Mouse (Mus musculus) hindbrain, embryonic 11.5 days (tissue): ENCODE results near the gene Vmn2r98. TPM values are rescaled to one million over a fixed set of nuclear protein-coding genes. Genes with fewer than 3 reads are reported as not detected.
"Not testable (repeated sequence)": the region's sequence is repeated elsewhere in the genome, so short reads cannot be mapped to it uniquely, and the experiment has no call there.

Experiments used
- ATAC-seq: fragments of 200-750 bp; cut with Nextera tagmentation; 2 replicates; pipeline ENCODE4 v1.8.0; 2017; ENCODE audit warnings: mild to moderate bottlenecking, moderate TSS enrichment, moderate library complexity; ENCODE audit not compliant: low FRiP score
- DNase-seq: peaks from one replicate; pipeline ENCODE4 v3.0.0-alpha.2; 2015; ENCODE audit warnings: low spot score
- H3K27ac ChIP-seq: fragments of 300-500 bp; sonication (generic); 2 replicates; pipeline ENCODE4 v1.5.1; 2014; ENCODE audit warnings: mild to moderate bottlenecking, low read depth, low read length
- H3K27me3 ChIP-seq: fragments of 300-500 bp; sonication (generic); 2 replicates; pipeline ENCODE4 v1.6.1; 2014; ENCODE audit warnings: mild to moderate bottlenecking, low read length, moderate library complexity, mixed read lengths; ENCODE audit not compliant: control insufficient read depth, insufficient read depth
- H3K36me3 ChIP-seq: fragments of 300-500 bp; sonication (generic); 2 replicates; pipeline ENCODE4 v1.6.1; 2014; ENCODE audit warnings: mild to moderate bottlenecking, low read length, moderate library complexity, mixed read lengths; ENCODE audit not compliant: control insufficient read depth, insufficient read depth
- H3K4me1 ChIP-seq: fragments of 300-500 bp; sonication (generic); replicated peaks from 2 replicates; pipeline ENCODE4 v1.6.1; 2014; ENCODE audit warnings: low read length, mixed read lengths; ENCODE audit not compliant: control insufficient read depth, insufficient read depth
- H3K4me2 ChIP-seq: fragments of 300-500 bp; sonication (generic); replicated peaks from 2 replicates; pipeline ENCODE4 v1.6.1; 2014; ENCODE audit warnings: mild to moderate bottlenecking, low read depth, low read length
- H3K4me3 ChIP-seq: fragments of 300-500 bp; sonication (generic); 2 replicates; pipeline ENCODE4 v1.5.1; 2014; ENCODE audit warnings: low read depth, low read length
- H3K9ac ChIP-seq: fragments of 300-500 bp; sonication (generic); 2 replicates; pipeline ENCODE4 v1.6.1; 2014; ENCODE audit warnings: low read depth, low read length
- H3K9me3 ChIP-seq: fragments of 300-500 bp; sonication (generic); 2 replicates; pipeline ENCODE4 v1.6.1; 2016; ENCODE audit warnings: low read length; ENCODE audit not compliant: control insufficient read depth
- WGBS: fragments of 180-500 bp; shearing (Covaris S2); extraction: QIAGEN DNeasy Blood & Tissue Kit; methylation state at CpG from one replicate; pipeline ENCODE4 v1.1.7; 2014; 5-methylcytosine and 5-hydroxymethylcytosine counted together
- polyA plus RNA-seq: library from polyadenylated mRNA; unstranded; fragments of >200 nt; fragmentation: Nextera tagmentation; extraction: Ambion mirVana; gene quantifications from 2 replicates; pipeline ENCODE4 v1.2.1, GENCODE M21; 2014

The Vmn2r98 gene
- not detected in 2 replicates for polyA plus RNA-seq

DNA sequence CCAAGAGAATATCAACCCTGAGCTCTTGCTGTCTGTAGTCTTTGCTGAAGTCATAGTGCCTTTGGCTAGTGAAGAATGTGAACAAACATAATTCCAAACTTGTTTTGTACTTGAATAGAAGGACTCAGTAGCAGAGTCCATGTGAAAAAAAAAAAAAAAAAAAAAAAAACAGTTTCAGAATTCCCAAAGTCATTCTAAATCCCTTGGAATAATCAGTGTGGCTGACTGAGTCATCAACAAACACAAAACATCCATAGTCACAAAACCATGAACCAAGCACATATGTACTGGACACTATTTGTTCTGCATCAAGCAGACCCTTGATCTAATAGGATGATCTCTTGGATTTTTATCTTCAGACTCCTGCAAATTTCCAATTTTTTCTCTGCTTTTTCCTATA, at the start of gene Vmn2r98:
Gene Vmn2r98, plus strand, starts transcription at position 301 of the 400 bp plus-strand sequence.
- H3K4me1 ChIP-seq, H3K9ac ChIP-seq, H3K27me3 ChIP-seq, H3K9me3 ChIP-seq, H3K4me3 ChIP-seq, H3K36me3 ChIP-seq, ATAC-seq, DNase-seq, H3K4me2 ChIP-seq, H3K27ac ChIP-seq: not testable (repeated sequence)

DNA sequence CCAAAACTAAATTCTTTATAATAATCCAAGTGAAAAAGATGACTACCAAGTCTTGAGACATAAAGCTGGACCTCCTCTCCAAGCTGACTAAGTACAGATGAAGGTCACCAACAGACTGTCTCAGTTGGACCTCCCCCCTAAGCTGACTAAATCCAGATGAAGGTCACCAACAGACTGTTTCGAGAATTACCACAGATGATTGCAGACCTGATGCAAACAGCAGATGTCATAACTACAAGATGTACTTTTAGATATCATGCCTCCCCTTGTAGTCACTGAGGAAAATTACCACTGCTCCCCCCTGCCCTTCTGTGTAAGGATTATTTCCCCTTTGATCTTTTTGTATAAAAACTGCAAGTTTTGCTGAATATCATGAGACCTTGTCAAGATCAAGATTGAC, 21.8 kb upstream of the Vmn2r98 start:
- DNase-seq, H3K4me1 ChIP-seq, ATAC-seq, H3K9ac ChIP-seq, H3K27me3 ChIP-seq, H3K4me3 ChIP-seq, H3K36me3 ChIP-seq, H3K27ac ChIP-seq, H3K9me3 ChIP-seq, H3K4me2 ChIP-seq: not testable (repeated sequence)
- WGBS: 54% methylated on average over 1 of the region's 1 CpGs

DNA sequence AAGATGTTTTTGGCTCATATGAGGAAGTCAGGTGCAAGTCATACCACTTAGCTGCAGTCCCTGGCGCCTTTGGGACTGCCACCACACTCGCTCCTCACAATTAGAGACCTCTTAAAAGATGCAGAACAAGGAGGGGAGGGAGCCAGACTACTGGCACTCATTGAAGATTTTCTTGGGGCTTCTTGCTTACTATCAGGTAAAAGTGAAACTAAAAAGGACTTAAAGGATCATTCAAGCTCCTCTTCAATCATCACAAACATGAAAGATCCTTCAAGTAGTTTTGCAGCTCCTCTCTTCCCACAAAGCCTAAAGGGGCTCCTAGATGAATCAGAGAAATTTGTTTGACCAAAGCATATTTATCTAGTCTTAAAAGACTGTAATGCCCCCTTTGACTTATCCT, 21.3 kb upstream of the Vmn2r98 start:
- no peak overlapping the region for H3K27ac ChIP-seq
- no peak overlapping the region for H3K4me3 ChIP-seq
- no peaks in the 10 kb centered on the region for H3K9me3 ChIP-seq
- no peaks in the 10 kb centered on the region for H3K36me3 ChIP-seq
- H3K4me1 ChIP-seq: no peaks in the 10 kb centered on the region
- WGBS: 79% methylated on average over 2 of the region's 2 CpGs
- no peaks in the 10 kb centered on the region for H3K27me3 ChIP-seq
- H3K4me2 ChIP-seq: no peak overlapping the region
- no peak overlapping the region for H3K9ac ChIP-seq
- no peak for ATAC-seq
- DNase-seq: no peak

DNA sequence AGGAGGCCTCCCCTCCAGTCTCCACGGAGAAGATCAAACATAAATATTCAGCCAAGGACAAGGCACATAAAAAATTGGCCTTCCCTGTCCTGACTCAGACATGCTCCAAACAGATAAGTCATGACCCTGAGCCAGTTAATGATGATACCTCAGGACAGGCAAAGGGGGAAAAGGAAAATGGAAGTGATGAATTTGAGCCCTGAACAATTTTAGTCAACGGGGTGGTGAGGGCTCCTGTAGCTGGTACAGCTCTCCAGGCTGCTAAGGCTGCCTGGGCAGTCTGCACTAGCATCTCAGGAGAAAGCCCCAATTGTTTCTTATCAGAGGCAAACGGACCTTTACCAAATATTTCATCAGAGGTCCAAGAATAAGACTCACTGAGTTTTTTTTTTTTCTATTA, 20.5 kb upstream of the Vmn2r98 start:
- H3K9ac ChIP-seq: no peak overlapping the region
- no peaks in the 10 kb centered on the region for H3K4me1 ChIP-seq
- no peak overlapping the region for H3K4me3 ChIP-seq
- H3K36me3 ChIP-seq: no peaks in the 10 kb centered on the region
- H3K4me2 ChIP-seq: no peak overlapping the region
- 66% methylated on average over 3 of the region's 3 CpGs for WGBS
- no peak overlapping the region for H3K27ac ChIP-seq
- no peaks in the 10 kb centered on the region for H3K27me3 ChIP-seq
- no peaks in the 10 kb centered on the region for H3K9me3 ChIP-seq
- ATAC-seq: no peak
- DNase-seq: no peak

Other genes with a start within 250 kb of the Vmn2r98 start
- gene Vmn2r97, start 139.2 kb upstream of the Vmn2r98 start, polyA plus RNA-seq: 0.06 TPM in 1 of 2 replicates, not detected in the other